Mouse (Mus musculus): ENCODE data around the gene Vmn1r152.
"Not testable (repeated sequence)": the region's sequence is repeated elsewhere in the genome, so short reads cannot be mapped to it uniquely, and the experiment has no call there.

DNA sequence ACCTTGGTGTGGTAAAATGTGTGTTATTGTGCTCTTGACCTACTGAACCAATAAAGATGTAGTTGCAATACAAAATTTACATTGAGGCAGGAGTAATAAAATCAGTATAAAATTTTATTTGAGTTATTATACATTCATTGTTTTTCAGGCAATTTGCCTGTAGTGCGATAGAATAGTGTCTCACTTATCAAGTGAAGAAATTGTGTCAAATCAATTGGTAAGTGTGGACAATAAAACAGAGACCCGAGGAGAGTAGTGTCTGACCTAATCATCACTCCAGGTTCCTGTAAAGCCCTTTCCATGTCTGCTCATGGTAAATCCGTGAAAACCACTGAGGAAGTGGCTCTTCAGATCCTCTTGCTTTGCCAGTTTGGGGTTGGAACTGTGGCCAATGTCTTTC is at the start of gene Vmn1r152:
- TF ChIP-seq POLR2A (IDR thresholded peaks at IDR 0.05; ENCODE audit: borderline replicate concordance, extremely low read depth, low read depth, low read length); CTCF (IDR thresholded peaks at IDR 0.05; ENCODE audit: insufficient read depth, low read length): not testable (repeated sequence)

Data from lung, adult 2 months (tissue).